Mouse (Mus musculus): ENCODE data around the gene Casp6. TPM values are rescaled to one million over a fixed set of nuclear protein-coding genes. Genes with fewer than 3 reads are reported as not detected.
A peak's percentile ranks its signal among the peaks of the same experiment; 100 is the strongest.

The Casp6 gene
- total RNA-seq, 1 experiment: 6.2 TPM

DNA sequence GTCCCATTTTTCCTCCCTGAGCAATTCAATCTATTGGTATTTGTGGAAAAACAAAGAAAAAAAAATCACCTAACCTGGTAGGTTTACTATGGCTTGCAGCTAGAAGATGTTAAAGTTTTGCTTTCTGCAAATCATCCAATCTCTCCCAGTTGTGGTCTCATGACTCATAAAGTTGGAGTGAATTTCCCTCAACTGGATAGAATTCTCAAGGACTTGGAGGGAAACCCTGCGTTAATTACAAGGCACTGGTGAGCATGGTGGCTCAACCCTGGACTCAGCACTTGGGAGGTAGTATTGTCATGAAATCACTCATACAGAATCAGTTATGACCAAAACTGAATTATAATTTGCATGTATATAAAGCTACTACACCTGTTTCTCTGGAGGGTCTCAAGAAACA lies 40.1 kb downstream of the Casp6 start:
- in situ Hi-C loops (cut with MboI; ENCODE audit: low sequenced_read_pairs in 2 of 2, unreplicated experiment in 2 of 2): no loop called here
- TF ChIP-seq HCFC1 (IDR thresholded peaks at IDR 0.05; ENCODE audit: borderline replicate concordance, insufficient read depth, low read length) (no peak), ZNF384 (IDR thresholded peaks at IDR 0.05; ENCODE audit: low read depth, low read length) (no peak), CHD2 (IDR thresholded peaks at IDR 0.05; ENCODE audit: low read depth, low read length) (no peak), ZC3H11A (IDR thresholded peaks at IDR 0.05; ENCODE audit: borderline replicate concordance, low read depth, low read length) (no peak), MAFK (IDR thresholded peaks at IDR 0.05; ENCODE audit: insufficient read depth, low read depth, low read length) (no peak)
- no peak for DNase-seq (ENCODE audit: low read depth, low spot score)
- H3K36me3 ChIP-seq (ENCODE audit: control insufficient read depth, insufficient read depth, low read length, poor library complexity, severe bottlenecking): no peaks in the 10 kb centered on the region
- H3K9ac ChIP-seq (ENCODE audit: insufficient read depth, low read depth, low read length, poor library complexity, severe bottlenecking): no peak overlapping the region
- no peaks in the 10 kb centered on the region for H3K9me3 ChIP-seq (ENCODE audit: control insufficient read depth, insufficient read depth, low read depth, low read length)
- H3K4me3 ChIP-seq (ENCODE audit: insufficient read depth in 1 of 2, low read depth in 1 of 2, low read length in 2 of 2, poor library complexity in 1 of 2, severe bottlenecking in 1 of 2): no peak overlapping the region
- H3K4me1 ChIP-seq (ENCODE audit: control insufficient read depth in 2 of 2, insufficient read depth in 2 of 2, low read length in 2 of 2, poor library complexity in 1 of 2): peaks cover 0 to 3% of the 10 kb centered on the region in 2 experiments; a peak in 1 of 4 replicates
- no peak overlapping the region for H3K27ac ChIP-seq (ENCODE audit: insufficient read depth, low read depth, low read length, poor library complexity, severe bottlenecking)

DNA sequence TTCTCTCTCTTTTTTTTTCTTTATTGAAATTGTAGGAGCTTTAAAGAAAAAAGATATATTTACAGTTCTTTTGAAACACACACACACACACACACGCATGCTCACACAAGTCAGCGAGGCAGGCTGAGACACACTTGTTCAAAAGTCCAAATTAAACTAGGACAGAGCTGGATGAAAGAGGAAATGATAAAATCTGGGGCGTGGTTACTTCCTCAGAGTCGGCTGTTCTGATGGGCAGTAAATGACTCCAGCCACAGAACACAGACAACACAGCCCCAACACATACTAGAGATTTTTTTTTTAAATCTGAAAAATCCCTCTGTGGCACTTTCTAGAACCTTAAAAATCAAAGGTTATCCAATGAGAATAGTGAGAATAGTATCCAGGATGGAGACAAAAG lies 42.6 kb downstream of the Casp6 start:
- no peak for TF ChIP-seq ZNF384 (IDR thresholded peaks at IDR 0.05; ENCODE audit: low read depth, low read length)
- no peak for TF ChIP-seq HCFC1 (IDR thresholded peaks at IDR 0.05; ENCODE audit: borderline replicate concordance, insufficient read depth, low read length)
- Histone ChIP-seq H3K9me3 (ENCODE audit: control insufficient read depth, insufficient read depth, low read depth, low read length) (no peaks in the 10 kb centered on the region), H3K4me3 (ENCODE audit: insufficient read depth in 1 of 2, low read depth in 1 of 2, low read length in 2 of 2, poor library complexity in 1 of 2, severe bottlenecking in 1 of 2) (no peak overlapping the region), H3K36me3 (ENCODE audit: control insufficient read depth, insufficient read depth, low read length, poor library complexity, severe bottlenecking) (no peaks in the 10 kb centered on the region), H3K9ac (ENCODE audit: insufficient read depth, low read depth, low read length, poor library complexity, severe bottlenecking) (no peak overlapping the region), H3K27ac (ENCODE audit: insufficient read depth, low read depth, low read length, poor library complexity, severe bottlenecking) (no peak overlapping the region), H3K4me1 (ENCODE audit: control insufficient read depth in 2 of 2, insufficient read depth in 2 of 2, low read length in 2 of 2, poor library complexity in 1 of 2) (no peaks in the 10 kb centered on the region)
- in situ Hi-C loops (cut with MboI; ENCODE audit: low sequenced_read_pairs in 2 of 2, unreplicated experiment in 2 of 2): no loop called here
- DNase-seq (ENCODE audit: low read depth, low spot score): no peak

DNA sequence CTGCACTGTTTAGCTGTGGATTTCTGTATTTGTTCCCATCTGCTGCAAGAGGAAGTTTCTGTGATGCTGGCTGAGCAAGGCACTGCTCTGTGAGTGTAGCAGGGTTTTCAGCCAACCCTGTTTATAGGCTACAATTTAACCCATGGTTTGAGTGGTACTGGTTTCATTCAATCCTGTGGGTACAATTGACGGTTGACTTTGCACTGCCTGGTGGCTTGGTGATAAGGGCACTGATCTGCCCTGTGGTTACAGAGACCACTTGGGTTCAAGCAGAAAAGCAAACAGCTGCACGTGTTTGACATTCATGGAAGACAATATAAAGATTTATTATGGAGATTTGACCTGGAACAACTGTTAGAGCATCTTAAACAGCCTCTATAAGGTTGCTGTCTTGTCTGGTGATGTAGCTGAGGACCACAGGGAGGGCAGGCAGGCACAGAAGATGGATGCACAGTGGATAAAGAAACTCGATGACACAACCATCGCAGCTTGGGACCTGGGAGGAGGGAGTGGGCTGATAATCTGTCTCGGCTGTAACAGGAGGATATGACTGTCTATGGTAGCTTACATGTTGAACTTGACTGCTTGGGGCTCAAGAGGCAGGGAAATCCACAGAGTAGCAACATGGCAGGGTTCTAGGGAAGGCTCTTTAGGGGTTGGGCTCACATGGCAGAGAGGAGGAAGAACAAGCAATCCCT lies 45.1 kb downstream of the Casp6 start:
- Histone ChIP-seq H3K9ac (ENCODE audit: insufficient read depth, low read depth, low read length, poor library complexity, severe bottlenecking) (no peak overlapping the region), H3K4me3 (ENCODE audit: insufficient read depth in 1 of 2, low read depth in 1 of 2, low read length in 2 of 2, poor library complexity in 1 of 2, severe bottlenecking in 1 of 2) (no peak overlapping the region), H3K9me3 (ENCODE audit: control insufficient read depth, insufficient read depth, low read depth, low read length) (no peaks in the 10 kb centered on the region), H3K36me3 (ENCODE audit: control insufficient read depth, insufficient read depth, low read length, poor library complexity, severe bottlenecking) (no peaks in the 10 kb centered on the region), H3K27ac (ENCODE audit: insufficient read depth, low read depth, low read length, poor library complexity, severe bottlenecking) (no peak overlapping the region), H3K4me1 (ENCODE audit: control insufficient read depth in 2 of 2, insufficient read depth in 2 of 2, low read length in 2 of 2, poor library complexity in 1 of 2) (no peaks in the 10 kb centered on the region)
- in situ Hi-C loops (cut with MboI; ENCODE audit: low sequenced_read_pairs in 2 of 2, unreplicated experiment in 2 of 2): no loop called here
- DNase-seq (ENCODE audit: low read depth, low spot score): no peak
- TF ChIP-seq ZC3H11A (IDR thresholded peaks at IDR 0.05; ENCODE audit: borderline replicate concordance, low read depth, low read length): no peak
- TF ChIP-seq MAFK (IDR thresholded peaks at IDR 0.05; ENCODE audit: insufficient read depth, low read depth, low read length): no peak
- no peak for TF ChIP-seq HCFC1 (IDR thresholded peaks at IDR 0.05; ENCODE audit: borderline replicate concordance, insufficient read depth, low read length)
- no peak for TF ChIP-seq ZNF384 (IDR thresholded peaks at IDR 0.05; ENCODE audit: low read depth, low read length)
- no peak for TF ChIP-seq CHD2 (IDR thresholded peaks at IDR 0.05; ENCODE audit: low read depth, low read length)

DNA sequence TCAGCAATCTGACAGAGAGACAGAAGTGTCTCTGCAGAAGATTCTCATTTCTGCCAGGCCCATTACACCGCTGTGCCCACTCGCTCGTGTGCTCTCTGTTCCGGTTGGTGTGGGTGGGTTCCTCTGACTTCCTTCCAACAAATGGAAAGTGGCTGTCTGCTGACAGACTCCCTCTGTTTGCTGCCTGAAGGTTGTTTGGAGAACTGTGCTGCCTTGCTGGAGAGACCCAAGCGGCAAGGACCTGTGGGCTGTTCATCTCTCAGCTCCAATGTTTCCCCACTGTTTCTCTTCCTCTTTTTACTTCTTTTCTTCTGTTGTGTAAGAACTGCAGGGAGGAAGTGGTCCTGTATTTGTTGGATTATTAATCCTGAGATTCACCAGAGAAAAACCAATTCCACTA lies 47.1 kb downstream of the Casp6 start:
- Histone ChIP-seq H3K27ac (ENCODE audit: insufficient read depth, low read depth, low read length, poor library complexity, severe bottlenecking) (no peak overlapping the region), H3K9me3 (ENCODE audit: control insufficient read depth, insufficient read depth, low read depth, low read length) (no peaks in the 10 kb centered on the region), H3K4me3 (ENCODE audit: insufficient read depth in 1 of 2, low read depth in 1 of 2, low read length in 2 of 2, poor library complexity in 1 of 2, severe bottlenecking in 1 of 2) (no peak overlapping the region), H3K9ac (ENCODE audit: insufficient read depth, low read depth, low read length, poor library complexity, severe bottlenecking) (no peak overlapping the region), H3K36me3 (ENCODE audit: control insufficient read depth, insufficient read depth, low read length, poor library complexity, severe bottlenecking) (no peaks in the 10 kb centered on the region), H3K4me1 (ENCODE audit: control insufficient read depth in 2 of 2, insufficient read depth in 2 of 2, low read length in 2 of 2, poor library complexity in 1 of 2) (no peaks in the 10 kb centered on the region)
- no peak for DNase-seq (ENCODE audit: low read depth, low spot score)
- in situ Hi-C loops (cut with MboI; ENCODE audit: low sequenced_read_pairs in 2 of 2, unreplicated experiment in 2 of 2): no loop called here
- TF ChIP-seq ZC3H11A (IDR thresholded peaks at IDR 0.05; ENCODE audit: borderline replicate concordance, low read depth, low read length) (no peak), HCFC1 (IDR thresholded peaks at IDR 0.05; ENCODE audit: borderline replicate concordance, insufficient read depth, low read length) (no peak)

DNA sequence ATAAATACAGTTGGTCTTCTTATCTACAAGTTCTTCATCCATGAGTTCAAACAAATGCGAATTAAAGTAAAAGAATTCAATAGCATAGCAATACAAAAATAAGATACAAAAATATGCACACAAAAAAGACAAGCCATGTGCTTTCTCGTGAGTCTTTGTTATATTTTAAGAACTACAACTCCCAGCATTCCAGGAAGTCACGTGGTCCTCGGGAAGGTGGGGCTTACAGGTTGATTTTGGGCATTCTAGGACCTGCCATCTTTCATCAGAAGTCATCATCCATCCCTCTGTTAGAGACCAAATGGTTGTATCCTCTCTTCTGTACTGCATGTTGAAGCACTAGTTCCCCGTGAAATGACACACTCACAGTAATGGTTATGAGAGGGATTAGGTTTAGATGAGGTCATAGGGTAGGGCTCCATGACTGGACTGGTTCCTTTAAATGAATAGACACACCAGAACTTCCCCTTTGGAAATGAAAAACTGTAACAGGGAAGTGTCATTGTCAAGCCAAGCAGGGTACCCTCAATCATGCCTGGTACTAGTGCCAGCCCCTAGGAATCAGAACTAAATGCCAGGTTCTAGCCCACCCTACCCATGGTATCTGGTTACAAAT lies 48.0 kb downstream of the Casp6 start:
- no peak overlapping the region for H3K27ac ChIP-seq (ENCODE audit: insufficient read depth, low read depth, low read length, poor library complexity, severe bottlenecking)
- in situ Hi-C loops (cut with MboI; ENCODE audit: low sequenced_read_pairs in 2 of 2, unreplicated experiment in 2 of 2): no loop called here

More for the DNA sequence above, 48.0 kb downstream of the Casp6 start:
- peak; percentile 84 for TF ChIP-seq HCFC1 (IDR thresholded peaks at IDR 0.05; ENCODE audit: borderline replicate concordance, insufficient read depth, low read length)
- TF ChIP-seq CHD2 (IDR thresholded peaks at IDR 0.05; ENCODE audit: low read depth, low read length): no peak
- no peak overlapping the region for H3K9ac ChIP-seq (ENCODE audit: insufficient read depth, low read depth, low read length, poor library complexity, severe bottlenecking)
- no peaks in the 10 kb centered on the region for H3K9me3 ChIP-seq (ENCODE audit: control insufficient read depth, insufficient read depth, low read depth, low read length)
- H3K4me3 ChIP-seq (ENCODE audit: insufficient read depth in 1 of 2, low read depth in 1 of 2, low read length in 2 of 2, poor library complexity in 1 of 2, severe bottlenecking in 1 of 2): no peak overlapping the region
- H3K36me3 ChIP-seq (ENCODE audit: control insufficient read depth, insufficient read depth, low read length, poor library complexity, severe bottlenecking): no peaks in the 10 kb centered on the region
- no peaks in the 10 kb centered on the region for H3K4me1 ChIP-seq (ENCODE audit: control insufficient read depth in 2 of 2, insufficient read depth in 2 of 2, low read length in 2 of 2, poor library complexity in 1 of 2)
- no peak for DNase-seq (ENCODE audit: low read depth, low spot score)
